Mouse (Mus musculus): ENCODE measurements around the gene Olfr92. TPM values are rescaled to one million over a fixed set of nuclear protein-coding genes. Genes with fewer than 3 reads are reported as not detected.

Olfr92 gene
- polyA plus RNA-seq, 1 experiment from 2014 or later = not detected

DNA sequence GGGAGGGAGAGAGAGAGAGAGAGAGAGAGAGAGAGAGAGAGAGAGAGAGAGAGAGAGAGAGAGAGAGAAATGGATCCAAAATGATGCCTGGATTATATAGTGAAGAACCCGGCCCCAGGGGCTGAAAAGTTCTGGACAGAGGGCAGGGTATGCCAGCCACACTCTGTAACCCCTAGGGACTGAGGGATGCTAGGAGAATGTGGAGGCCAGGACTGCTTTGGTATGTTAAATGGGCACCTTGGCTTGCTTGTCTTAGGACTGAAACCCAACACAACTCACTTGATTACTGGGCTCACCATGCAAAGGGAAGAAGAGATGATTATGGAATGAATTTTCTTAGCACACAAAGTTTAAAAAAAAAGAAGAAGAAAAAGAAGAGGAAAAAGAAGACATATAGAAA is 41.7 kb downstream of the Olfr92 start:
- Histone ChIP-seq H3K27me3 (no peaks in the 10 kb centered on the region), H3K36me3 (peaks cover 25% of the 10 kb centered on the region), H3K9ac (no peak overlapping the region), H3K4me3 (replicated peaks) (no peak overlapping the region), H3K4me2 (no peak overlapping the region), H3K9me3 (replicated peaks) (no peaks in the 10 kb centered on the region), H3K4me1 (0 out of 2 replicates have a peak, but pooled peaks cover 3% of the 10 kb centered on the region), H3K27ac (no peak overlapping the region)
- no peak for ATAC-seq (replicated peaks; ENCODE audit: low FRiP score)
- 54% methylated on average over 1 of the region's 1 CpGs for WGBS

DNA sequence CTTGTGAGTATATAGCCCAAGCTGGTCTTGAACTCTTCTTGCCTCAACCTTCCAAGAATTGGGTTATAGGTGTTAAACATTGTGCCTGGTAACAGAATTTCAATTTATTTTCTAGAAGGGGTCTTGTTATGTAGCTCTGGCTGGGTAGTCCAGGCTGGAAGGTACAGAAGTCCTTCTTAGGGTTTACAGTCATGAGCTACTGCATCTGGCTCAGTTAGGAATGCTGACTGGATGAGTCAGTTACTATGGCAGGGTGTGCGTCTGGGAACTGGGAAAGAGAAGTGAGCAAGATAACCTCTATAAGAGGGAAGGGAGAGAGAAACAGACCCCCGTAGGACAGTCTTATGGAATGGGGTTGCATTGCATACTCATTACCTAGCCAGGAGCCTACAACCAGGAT is 44.1 kb downstream of the Olfr92 start:
- H3K36me3 ChIP-seq = peaks cover 47% of the 10 kb centered on the region

DNA sequence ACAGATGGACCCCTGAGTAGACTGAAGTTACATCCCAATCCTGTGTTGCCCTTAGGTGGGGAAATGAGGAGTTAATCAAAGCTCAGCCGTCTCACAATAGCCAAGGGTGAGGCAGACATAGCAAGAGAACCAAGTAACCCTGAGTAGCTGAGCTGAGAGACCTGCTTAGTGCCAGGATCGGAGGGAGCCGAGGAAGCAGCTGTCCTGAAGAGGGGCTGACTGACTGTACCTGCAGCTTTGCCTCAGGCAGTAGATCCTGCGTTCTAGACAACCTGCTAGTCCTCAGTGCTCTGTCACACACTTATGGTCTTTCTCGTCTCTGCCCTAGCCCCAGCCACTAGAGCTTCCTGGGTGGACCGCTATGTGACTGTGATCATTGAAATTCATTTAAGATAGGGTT is 44.7 kb downstream of the Olfr92 start:
- no peaks in the 10 kb centered on the region for H3K27me3 ChIP-seq
- no peaks in the 10 kb centered on the region for H3K9me3 ChIP-seq (replicated peaks)
- no peak overlapping the region for H3K4me3 ChIP-seq (replicated peaks)
- no peak for ATAC-seq (replicated peaks; ENCODE audit: low FRiP score)
- H3K36me3 ChIP-seq = peaks cover 53% of the 10 kb centered on the region
- no peak overlapping the region for H3K4me2 ChIP-seq
- 83% methylated on average over 6 of the region's 6 CpGs for WGBS
- no peak overlapping the region for H3K9ac ChIP-seq
- no peak overlapping the region for H3K27ac ChIP-seq
- 0 out of 2 replicates have a peak, but pooled peaks cover 3% of the 10 kb centered on the region for H3K4me1 ChIP-seq

More for the DNA sequence above, 44.1 kb downstream of the Olfr92 start:
- Histone ChIP-seq H3K9me3 (replicated peaks) (no peaks in the 10 kb centered on the region), H3K27me3 (no peaks in the 10 kb centered on the region), H3K27ac (no peak overlapping the region), H3K4me3 (replicated peaks) (no peak overlapping the region), H3K4me1 (0 out of 2 replicates have a peak, but pooled peaks cover 3% of the 10 kb centered on the region), H3K9ac (no peak overlapping the region), H3K4me2 (no peak overlapping the region)
- 91% methylated on average over 2 of the region's 2 CpGs for WGBS
- no peak for ATAC-seq (replicated peaks; ENCODE audit: low FRiP score)

DNA sequence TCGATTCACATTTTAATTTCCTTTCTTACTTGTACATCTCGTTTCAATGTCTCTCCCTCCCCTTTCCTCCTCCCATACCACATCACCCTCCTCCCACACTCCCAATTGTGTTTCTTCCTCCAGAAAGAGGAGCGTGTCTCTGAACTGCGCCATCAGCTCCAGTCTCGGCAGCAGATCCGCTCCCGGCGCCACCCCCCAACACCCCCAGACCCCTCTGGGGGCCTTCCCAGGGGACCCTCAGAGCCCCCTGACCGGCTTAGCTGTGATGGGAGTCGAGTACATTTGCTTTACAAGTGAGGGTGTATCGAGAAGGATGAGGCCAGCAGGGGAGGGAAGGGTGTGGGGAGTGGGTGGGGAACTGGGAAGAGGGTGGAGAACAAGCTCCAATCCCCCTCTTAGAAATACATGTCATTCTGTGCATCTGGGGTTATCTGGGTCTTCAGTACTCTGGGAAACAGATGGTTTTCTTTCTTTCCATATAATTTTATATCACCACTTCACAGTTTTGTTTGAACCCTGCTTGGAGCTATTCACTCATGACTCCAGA is 47.1 kb downstream of the Olfr92 start:
- no peak overlapping the region for H3K4me3 ChIP-seq (replicated peaks)
- H3K9me3 ChIP-seq (replicated peaks) = no peaks in the 10 kb centered on the region
- no peak overlapping the region for H3K4me2 ChIP-seq
- H3K9ac ChIP-seq = no peak overlapping the region
- peaks cover 77% of the 10 kb centered on the region for H3K36me3 ChIP-seq
- H3K4me1 ChIP-seq = no peaks in the 10 kb centered on the region
- ATAC-seq (replicated peaks; ENCODE audit: low FRiP score) = no peak
- 62% methylated on average over 11 of the region's 11 CpGs for WGBS
- H3K27me3 ChIP-seq = no peaks in the 10 kb centered on the region
- no peak overlapping the region for H3K27ac ChIP-seq

DNA sequence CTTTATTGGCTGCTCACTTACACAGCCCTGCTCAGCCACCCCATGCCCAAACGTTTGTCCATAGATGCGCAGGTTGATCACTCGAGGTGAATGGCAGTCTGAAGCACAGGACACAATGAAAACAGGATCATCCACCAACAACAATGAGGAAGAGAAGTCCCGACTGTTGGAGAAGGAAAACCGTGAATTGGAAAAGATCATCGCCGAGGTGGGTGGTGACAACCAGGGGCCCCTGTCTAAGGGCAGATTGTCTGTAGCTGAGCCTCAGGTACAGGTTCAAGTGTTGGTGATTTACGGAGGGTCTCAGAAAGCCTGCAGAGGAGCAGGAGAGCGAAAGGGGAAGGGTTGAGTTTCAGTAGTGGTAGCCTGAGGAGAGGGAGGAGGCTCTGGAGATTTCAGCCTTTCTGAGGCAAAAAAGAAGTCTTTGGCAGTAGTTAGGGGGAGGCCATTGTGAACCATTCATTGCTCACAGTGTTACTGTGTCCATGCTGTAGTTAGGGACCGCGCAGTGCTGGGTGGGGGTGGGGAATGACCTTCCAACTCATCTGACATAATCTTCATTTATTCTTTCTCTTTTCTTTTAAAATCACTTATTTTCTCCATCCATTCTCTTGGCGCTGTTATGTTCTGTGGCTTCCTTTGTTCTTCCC is 47.7 kb downstream of the Olfr92 start:
- no peak overlapping the region for H3K4me2 ChIP-seq
- H3K9me3 ChIP-seq (replicated peaks) = no peaks in the 10 kb centered on the region
- WGBS = 83% methylated on average over 12 of the region's 12 CpGs
- H3K36me3 ChIP-seq = peaks cover 83% of the 10 kb centered on the region
- H3K9ac ChIP-seq = no peak overlapping the region
- H3K27ac ChIP-seq = no peak overlapping the region
- H3K27me3 ChIP-seq = no peaks in the 10 kb centered on the region
- no peaks in the 10 kb centered on the region for H3K4me1 ChIP-seq
- H3K4me3 ChIP-seq (replicated peaks) = no peak overlapping the region
- ATAC-seq (replicated peaks; ENCODE audit: low FRiP score) = no peak

DNA sequence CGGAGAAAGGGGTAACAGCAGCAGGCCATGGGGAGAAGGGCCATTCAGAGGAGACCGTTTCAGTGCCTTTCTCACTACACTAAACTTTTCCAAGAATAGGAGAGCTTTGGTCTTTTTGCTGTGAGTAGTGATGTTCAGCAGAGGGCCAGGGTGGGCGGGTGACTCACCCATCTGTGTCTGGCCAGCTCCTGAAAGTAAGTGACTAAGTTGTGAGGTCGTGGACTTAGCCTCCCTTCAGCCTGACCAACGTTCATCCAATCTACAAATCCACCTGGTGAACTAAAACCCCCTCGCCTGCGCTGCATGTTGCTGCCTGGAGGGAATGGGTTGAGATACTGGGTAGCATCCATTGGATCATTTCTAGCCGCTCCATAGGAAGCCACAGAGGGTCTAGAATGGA is 49.8 kb downstream of the Olfr92 start:
- Histone ChIP-seq H3K4me2 (no peak overlapping the region), H3K27me3 (no peaks in the 10 kb centered on the region), H3K27ac (no peak overlapping the region), H3K36me3 (peaks cover 92% of the 10 kb centered on the region), H3K4me3 (replicated peaks) (no peak overlapping the region), H3K9me3 (replicated peaks) (no peaks in the 10 kb centered on the region), H3K9ac (no peak overlapping the region), H3K4me1 (no peaks in the 10 kb centered on the region)
- 88% methylated on average over 8 of the region's 8 CpGs for WGBS
- no peak for ATAC-seq (replicated peaks; ENCODE audit: low FRiP score)

DNA sequence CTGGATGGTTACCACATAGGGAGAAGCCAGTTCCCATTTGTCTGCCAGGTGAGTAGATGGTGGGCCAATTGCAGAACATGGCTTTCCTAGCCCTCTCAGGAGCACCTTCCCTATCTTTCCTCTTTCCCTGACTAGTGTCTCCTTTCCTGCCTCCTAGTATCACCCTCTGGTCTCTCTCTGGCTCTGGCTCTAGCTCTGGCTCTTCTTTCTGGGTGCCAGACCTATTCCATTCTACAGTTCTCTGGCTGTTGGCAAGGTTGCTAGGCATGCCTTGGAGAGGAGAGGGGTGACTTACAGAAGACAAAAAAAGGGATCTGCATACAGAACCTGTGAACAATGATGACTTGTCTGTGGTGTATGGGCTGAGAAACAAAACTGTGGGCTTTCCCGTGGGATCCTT is 52.0 kb downstream of the Olfr92 start:
- no peak for ATAC-seq (replicated peaks; ENCODE audit: low FRiP score)
- H3K4me1 ChIP-seq = no peaks in the 10 kb centered on the region
- WGBS = 84% methylated on average over 1 of the region's 1 CpGs

DNA sequence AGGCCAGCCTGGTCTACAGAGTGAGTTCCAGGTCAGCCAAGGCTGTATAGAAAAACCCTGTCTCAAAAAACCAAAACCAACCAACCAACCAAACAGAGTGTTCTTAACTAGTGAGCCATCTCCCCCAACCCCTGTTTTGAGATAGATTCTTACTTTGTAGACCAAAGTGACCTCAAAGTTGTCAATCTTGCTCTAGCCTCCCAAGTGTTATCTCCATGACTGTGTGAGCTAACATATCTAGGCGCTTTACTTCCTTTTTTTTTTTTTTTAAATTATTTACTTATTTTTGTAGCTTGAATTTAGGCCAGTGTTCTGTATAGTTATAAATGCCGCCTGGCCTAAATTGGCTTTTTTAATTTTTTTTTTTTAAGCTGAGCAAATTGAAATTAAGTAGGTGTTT is 53.9 kb downstream of the Olfr92 start:
- Histone ChIP-seq H3K4me1 (no peaks in the 10 kb centered on the region), H3K27ac (no peak overlapping the region), H3K4me3 (replicated peaks) (no peak overlapping the region), H3K27me3 (no peaks in the 10 kb centered on the region), H3K9me3 (replicated peaks) (no peaks in the 10 kb centered on the region), H3K36me3 (peaks cover 99% of the 10 kb centered on the region), H3K9ac (no peak overlapping the region), H3K4me2 (no peak overlapping the region)
- no peak for ATAC-seq (replicated peaks; ENCODE audit: low FRiP score)
- 97% methylated on average over 2 of the region's 2 CpGs for WGBS

More for the DNA sequence above, 52.0 kb downstream of the Olfr92 start:
- Histone ChIP-seq H3K27me3 (no peaks in the 10 kb centered on the region), H3K36me3 (peaks cover 96% of the 10 kb centered on the region), H3K4me2 (no peak overlapping the region), H3K9me3 (replicated peaks) (no peaks in the 10 kb centered on the region), H3K9ac (no peak overlapping the region), H3K4me3 (replicated peaks) (no peak overlapping the region), H3K27ac (no peak overlapping the region)

DNA sequence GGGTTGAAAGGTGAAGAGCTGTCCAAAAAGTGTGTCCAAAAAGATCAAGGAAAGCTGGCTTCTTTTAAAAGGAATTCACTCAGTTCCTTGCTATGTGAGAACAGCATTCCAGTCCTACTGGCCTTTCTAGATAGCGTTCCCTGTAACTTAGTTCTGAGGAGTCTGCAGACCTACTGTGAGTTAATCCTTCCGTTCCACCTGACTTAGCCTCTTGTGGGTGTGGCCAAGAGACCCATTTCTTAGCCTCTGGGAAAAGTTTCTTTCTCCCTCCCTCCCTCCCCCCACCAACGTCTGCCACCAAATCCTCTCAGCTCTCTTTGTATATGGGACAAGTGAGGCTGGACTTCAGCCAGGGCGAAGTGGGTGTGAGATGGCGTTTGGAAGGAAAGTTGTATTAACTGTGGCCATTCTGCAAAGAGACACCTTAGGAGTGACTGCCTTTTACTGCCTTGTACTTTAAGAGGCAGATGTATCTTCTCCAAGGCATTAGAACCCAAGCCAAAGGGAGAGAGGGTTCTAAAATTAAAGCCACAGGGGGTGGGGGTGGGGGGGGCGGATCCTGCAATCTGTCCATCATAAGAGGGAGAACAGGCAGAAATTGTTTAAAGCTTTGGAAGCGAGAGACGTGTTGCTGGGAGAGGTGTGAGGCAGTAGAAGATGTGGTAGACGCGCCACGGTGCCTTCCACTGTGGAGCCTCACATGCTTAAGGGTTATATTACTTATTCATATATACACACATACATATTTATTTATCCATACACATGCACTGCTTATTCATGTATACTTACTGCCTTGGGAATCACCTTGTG is 56.0 kb downstream of the Olfr92 start:
- no peak overlapping the region for H3K27ac ChIP-seq
- peaks cover 95% of the 10 kb centered on the region for H3K36me3 ChIP-seq
- no peak for ATAC-seq (replicated peaks; ENCODE audit: low FRiP score)
- H3K9ac ChIP-seq = no peak overlapping the region
- no peak overlapping the region for H3K4me2 ChIP-seq
- no peaks in the 10 kb centered on the region for H3K9me3 ChIP-seq (replicated peaks)
- H3K4me1 ChIP-seq = no peaks in the 10 kb centered on the region
- no peaks in the 10 kb centered on the region for H3K27me3 ChIP-seq
- no peak overlapping the region for H3K4me3 ChIP-seq (replicated peaks)
- WGBS = 88% methylated on average over 11 of the region's 11 CpGs

DNA sequence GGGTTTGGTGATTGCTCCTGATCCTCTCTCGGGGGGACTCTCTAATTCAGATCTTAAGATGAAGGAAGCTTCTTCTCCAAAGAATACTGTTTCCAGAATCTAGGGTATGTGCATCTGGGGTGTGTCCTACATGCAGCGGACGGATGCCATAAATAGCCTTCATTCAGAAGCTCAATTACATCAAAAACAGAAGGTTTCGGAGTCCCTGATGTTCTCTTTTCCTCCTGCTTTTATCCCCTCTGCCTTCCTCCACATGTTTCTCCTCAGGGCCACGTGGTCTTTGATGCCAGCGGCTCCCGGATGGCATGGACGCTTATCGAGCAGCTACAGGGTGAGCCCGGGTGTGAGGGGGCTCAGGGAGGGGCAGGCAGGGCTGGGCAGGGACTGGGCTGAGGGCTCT is 56.8 kb downstream of the Olfr92 start:
- Histone ChIP-seq H3K9ac (no peak overlapping the region), H3K36me3 (peaks cover 95% of the 10 kb centered on the region), H3K27ac (no peak overlapping the region), H3K4me2 (no peak overlapping the region), H3K4me1 (no peaks in the 10 kb centered on the region), H3K27me3 (no peaks in the 10 kb centered on the region), H3K9me3 (replicated peaks) (no peaks in the 10 kb centered on the region), H3K4me3 (replicated peaks) (no peak overlapping the region)
- ATAC-seq (replicated peaks; ENCODE audit: low FRiP score) = no peak
- WGBS = 80% methylated on average over 10 of the region's 10 CpGs

DNA sequence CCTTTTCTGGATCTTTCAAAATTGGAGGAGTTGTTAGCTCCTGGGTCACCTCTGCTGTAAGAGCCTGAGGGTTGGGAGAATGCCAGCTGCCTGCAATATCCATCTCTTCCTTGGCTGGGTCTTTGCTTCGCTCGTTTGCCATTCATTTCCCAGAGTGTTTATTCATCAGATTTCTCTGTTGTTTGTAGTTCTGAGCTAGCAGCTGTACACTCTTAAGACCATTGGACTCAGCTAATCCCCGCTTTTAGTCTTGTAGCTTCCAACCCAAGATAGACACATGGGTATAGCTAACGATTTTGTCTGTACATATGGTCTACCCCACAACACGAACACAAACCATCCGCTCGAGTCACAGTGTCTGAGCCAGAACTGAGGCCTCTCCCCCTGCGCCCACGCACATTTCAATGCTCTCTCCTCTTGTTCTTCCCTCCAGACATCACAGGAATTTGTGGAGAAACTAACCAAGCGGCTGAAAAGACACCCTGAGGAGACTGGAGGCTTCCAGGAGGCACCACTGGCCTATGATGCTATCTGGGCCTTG is 57.7 kb downstream of the Olfr92 start:
- no peak for ATAC-seq (replicated peaks; ENCODE audit: low FRiP score)
- Histone ChIP-seq H3K9ac (no peak overlapping the region), H3K4me2 (no peak overlapping the region), H3K9me3 (replicated peaks) (no peaks in the 10 kb centered on the region), H3K27ac (no peak overlapping the region), H3K4me3 (replicated peaks) (no peak overlapping the region), H3K27me3 (no peaks in the 10 kb centered on the region), H3K4me1 (no peaks in the 10 kb centered on the region), H3K36me3 (peaks cover 92% of the 10 kb centered on the region)
- 91% methylated on average over 10 of the region's 10 CpGs for WGBS

DNA sequence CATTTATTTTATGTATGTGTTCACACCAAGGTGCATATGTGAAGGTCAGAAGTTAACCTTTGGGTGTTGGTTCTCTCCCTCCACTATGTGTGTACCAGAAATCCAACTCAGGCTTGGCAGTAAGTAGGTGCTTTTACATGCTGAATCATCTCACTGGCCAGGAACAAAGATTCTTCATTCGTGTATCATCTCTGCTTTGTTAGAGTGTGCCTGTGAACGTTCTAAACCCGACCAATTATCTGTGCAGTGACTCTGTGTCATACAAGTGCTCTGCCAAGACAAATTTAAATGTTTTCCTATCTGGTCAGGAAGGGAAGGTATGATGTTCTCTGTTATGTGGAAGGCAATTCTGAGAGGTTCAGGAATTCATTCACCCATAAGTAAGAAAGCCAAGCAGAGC is 58.5 kb downstream of the Olfr92 start:
- Histone ChIP-seq H3K4me1 (no peaks in the 10 kb centered on the region), H3K4me2 (no peak overlapping the region), H3K36me3 (peaks cover 91% of the 10 kb centered on the region), H3K27ac (no peak overlapping the region), H3K9me3 (replicated peaks) (no peaks in the 10 kb centered on the region), H3K9ac (no peak overlapping the region), H3K4me3 (replicated peaks) (no peak overlapping the region), H3K27me3 (no peaks in the 10 kb centered on the region)
- WGBS = 90% methylated on average over 3 of the region's 3 CpGs
- ATAC-seq (replicated peaks; ENCODE audit: low FRiP score) = no peak
